Mouse (Mus musculus): ENCODE results near the gene Accs.

GRCm38 (mm10) chr2:93823519-93823918 lies 26.2 kb downstream of the Accs start:
- TF ChIP-seq HCFC1 (IDR thresholded peaks at IDR 0.05; ENCODE audit: low read depth, low read length) = no peak
- no peak for TF ChIP-seq POLR2A (IDR thresholded peaks at IDR 0.05; ENCODE audit: low read depth, low read length)
- TF ChIP-seq USF1 (IDR thresholded peaks at IDR 0.05; ENCODE audit: low read depth, low read length) = no peak
- TF ChIP-seq CTCF (conservative IDR thresholded peaks at IDR 0.05 in 1 of 2, IDR thresholded peaks at IDR 0.05 in 1 of 2; ENCODE audit: low read depth in 2 of 2, low read length in 2 of 2) = peak; percentile 97 to 100
- TF ChIP-seq POLR2AphosphoS2 (IDR thresholded peaks at IDR 0.05; ENCODE audit: low read depth, low read length) = no peak
